ENCODE assay signal across 13 mouse cellular contexts in the genomic region with DNA sequence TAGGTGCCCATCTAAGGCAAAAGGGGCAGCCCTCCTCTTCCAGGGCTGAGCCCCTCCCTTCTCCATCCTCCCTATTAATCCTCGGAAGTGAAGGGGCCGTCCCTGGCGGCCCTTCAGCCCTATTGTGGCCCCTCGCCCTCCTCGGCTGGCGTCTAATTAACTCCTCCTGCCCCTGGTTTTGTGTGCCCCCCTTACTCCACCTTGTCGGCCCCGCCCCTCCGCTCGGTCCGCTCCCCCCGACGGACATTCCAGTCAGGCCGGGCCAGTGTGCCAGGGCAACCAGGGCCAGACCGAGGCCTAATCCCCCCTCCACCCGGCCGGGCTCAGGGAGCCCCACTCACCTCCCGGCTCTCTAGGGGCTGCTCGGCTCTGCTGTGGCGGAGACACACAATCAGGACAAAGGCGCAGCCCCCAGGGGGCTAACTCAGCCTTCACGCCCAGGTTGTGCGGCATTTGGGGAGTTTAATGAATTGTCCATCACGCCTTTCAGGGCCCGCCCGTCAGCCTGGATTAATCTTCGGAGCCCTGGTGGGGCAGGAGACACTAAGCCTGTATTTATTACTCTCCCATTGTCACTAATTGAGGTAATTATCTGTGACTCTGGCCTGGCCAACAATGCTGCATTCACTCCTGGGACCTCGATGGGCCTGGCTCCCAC. TPM values are rescaled to one million over a fixed set of nuclear protein-coding genes. Genes with fewer than 3 reads are reported as not detected.
DNase-seq lines count a peak whose midpoint lies in the region; ATAC-seq lines count a peak whose summit lies in the region.
"Had no signal": no experiment of that assay in that cellular context is flagged by ENCODE, and none has a peak within 500 bp of the region (broad histone marks: within the 10 kb centered on the region; RNA-seq: fewer than 3 reads in every experiment).

No protein-coding gene starts in this region.

- peak overlapping the region; percentile 39 for H3K4me3 ChIP-seq in embryonic facial prominence, embryonic 10.5 days
- 0 out of 2 replicates have a peak overlapping the region, but pooled peaks have one; percentile 11 for H3K4me3 ChIP-seq in hindbrain, embryonic 12.5 days
- H3K4me3 ChIP-seq in midbrain, embryonic 14.5 days (replicated peaks; ENCODE audit: low read depth, low read length): no peak overlapping the region

- peak; percentile 94 for ATAC-seq in hindbrain, embryonic 12.5 days (ENCODE audit: low FRiP score)
- peak; percentile 88 for ATAC-seq in midbrain, embryonic 14.5 days (ENCODE audit: low FRiP score, low TSS enrichment)
- no peak for ATAC-seq in inflammation-experienced regulatory T-cells, adult 6 months
- ATAC-seq: activated CD4-positive, CD25-positive, alpha-beta regulatory T cell, adult 4 months had no signal

- peak; percentile 28 for DNase-seq in R1 (ENCODE audit: low read depth, low spot score)
- DNase-seq in embryonic facial prominence, embryonic 10.5 days (ENCODE audit: low spot score): peak; percentile 75
- peak; percentile 88 for DNase-seq in midbrain, embryonic 14.5 days
- no peak for DNase-seq in layer of hippocampus, adult 9-11 months
- no peak for DNase-seq in c-Kit-positive CD71-positive TER-119-positive erythroid progenitor cells, embryonic 14.5 days (ENCODE audit: low spot score)
- no peak for DNase-seq in lung, postnatal 25 days (ENCODE audit: low spot score)
- DNase-seq: cerebellum, adult 11 months; lung, postnatal 14 days; thymus, postnatal 14 days had no signal

- peak overlapping the region; percentile 32 for H3K4me2 ChIP-seq in hindbrain, embryonic 12.5 days (replicated peaks)
- H3K4me2 ChIP-seq in midbrain, embryonic 14.5 days (ENCODE audit: low read length): peak overlapping the region; percentile 22; the same call in 1 of the 2 replicates

- H3K4me1 ChIP-seq in embryonic facial prominence, embryonic 10.5 days: peaks cover 37% of the 10 kb centered on the region
- H3K4me1 ChIP-seq in hindbrain, embryonic 12.5 days: peaks cover 35% of the 10 kb centered on the region
- peaks cover 12% of the 10 kb centered on the region; the same call in 1 of the 2 replicates for H3K4me1 ChIP-seq in midbrain, embryonic 14.5 days (ENCODE audit: control insufficient read depth, insufficient read depth, low read length)

- 0 out of 2 replicates have a peak overlapping the region, but pooled peaks have one; percentile 13 for H3K9ac ChIP-seq in hindbrain, embryonic 12.5 days
- no peak overlapping the region for H3K9ac ChIP-seq in midbrain, embryonic 14.5 days (replicated peaks; ENCODE audit: low read length)

- H3K27me3 ChIP-seq in embryonic facial prominence, embryonic 10.5 days (replicated peaks; ENCODE audit: low read depth, poor library complexity, severe bottlenecking): peaks cover 100% of the 10 kb centered on the region
- H3K27me3 ChIP-seq in hindbrain, embryonic 12.5 days: peaks cover 100% of the 10 kb centered on the region
- H3K27me3 ChIP-seq in midbrain, embryonic 14.5 days (ENCODE audit: control insufficient read depth, insufficient read depth, low read length): peaks cover 82% of the 10 kb centered on the region

- no peaks in the 10 kb centered on the region for H3K9me3 ChIP-seq in embryonic facial prominence, embryonic 10.5 days
- H3K9me3 ChIP-seq in hindbrain, embryonic 12.5 days (replicated peaks): no peaks in the 10 kb centered on the region
- H3K9me3 ChIP-seq in midbrain, embryonic 14.5 days (ENCODE audit: control insufficient read depth, low read length): no peaks in the 10 kb centered on the region

- 1% methylated on average over 28 of the region's 28 CpGs for WGBS in embryonic facial prominence, embryonic 10.5 days
- WGBS in hindbrain, embryonic 12.5 days: 2% methylated on average over 28 of the region's 28 CpGs
- WGBS in midbrain, embryonic 14.5 days: under 1% methylated on average over 28 of the region's 28 CpGs

- H3K36me3 ChIP-seq in embryonic facial prominence, embryonic 10.5 days (replicated peaks): no peaks in the 10 kb centered on the region
- no peaks in the 10 kb centered on the region for H3K36me3 ChIP-seq in hindbrain, embryonic 12.5 days
- H3K36me3 ChIP-seq in midbrain, embryonic 14.5 days (ENCODE audit: control insufficient read depth, insufficient read depth, low read length): no peaks in the 10 kb centered on the region

- peak overlapping the region; percentile 35 for H3K27ac ChIP-seq in embryonic facial prominence, embryonic 10.5 days (replicated peaks)
- 0 out of 2 replicates have a peak overlapping the region, but pooled peaks have one; percentile 7 for H3K27ac ChIP-seq in hindbrain, embryonic 12.5 days
- no peak overlapping the region; the same call in 1 of the 2 replicates for H3K27ac ChIP-seq in midbrain, embryonic 14.5 days (replicated peaks; ENCODE audit: low read depth, low read length)
- H3K27ac ChIP-seq: kidney, postnatal 0 days had no signal

RNA-seq across cellular contexts. Expression of a gene that starts 8.3 kb away (rescaled TPM):
- polyA plus RNA-seq in embryonic facial prominence, embryonic 10.5 days (2016; fragmentation: Nextera tagmentation; extraction: Ambion mirVana): 1.0 and 1.5 TPM in 2 replicates
- 8.4 and 8.6 TPM in 2 replicates for polyA plus RNA-seq in hindbrain, embryonic 12.5 days (2016; fragmentation: Nextera tagmentation; extraction: Ambion mirVana)
- polyA plus RNA-seq in midbrain, embryonic 14.5 days (2014; fragmentation: Nextera tagmentation; extraction: Ambion mirVana): 1.3 and 4.1 TPM in 2 replicates
- under 1 TPM in 1 of 3 experiments, not detected in 2; 0.15 TPM for polyA plus RNA-seq in inflammation-experienced regulatory T-cells, adult 6 months (2017; shearing (Covaris generic))
- polyA plus RNA-seq: activated CD4-positive, CD25-positive, alpha-beta regulatory T cell, adult 4 months; kidney, postnatal 0 days had no signal

RNA-seq across cellular contexts. Expression of a gene that starts 11.3 kb away (rescaled TPM):
- not detected in 2 replicates for polyA plus RNA-seq in embryonic facial prominence, embryonic 10.5 days (2016; fragmentation: Nextera tagmentation; extraction: Ambion mirVana)
- polyA plus RNA-seq in hindbrain, embryonic 12.5 days (2016; fragmentation: Nextera tagmentation; extraction: Ambion mirVana): 0.56 and 0.65 TPM in 2 replicates
- 0.57 and 0.66 TPM in 2 replicates for polyA plus RNA-seq in midbrain, embryonic 14.5 days (2014; fragmentation: Nextera tagmentation; extraction: Ambion mirVana)
- not detected for polyA plus RNA-seq in inflammation-experienced regulatory T-cells, adult 6 months (2017; shearing (Covaris generic))
- polyA plus RNA-seq: activated CD4-positive, CD25-positive, alpha-beta regulatory T cell, adult 4 months had no signal

RNA-seq across cellular contexts. Expression of a gene that starts 20.0 kb away (rescaled TPM):
- 0.34 and 0.40 TPM in 2 replicates for polyA plus RNA-seq in embryonic facial prominence, embryonic 10.5 days (2016; fragmentation: Nextera tagmentation; extraction: Ambion mirVana)
- polyA plus RNA-seq in hindbrain, embryonic 12.5 days (2016; fragmentation: Nextera tagmentation; extraction: Ambion mirVana): 0.59 and 0.91 TPM in 2 replicates
- not detected in 2 replicates for polyA plus RNA-seq in midbrain, embryonic 14.5 days (2014; fragmentation: Nextera tagmentation; extraction: Ambion mirVana)
- polyA plus RNA-seq in inflammation-experienced regulatory T-cells, adult 6 months (2017; shearing (Covaris generic)): under 1 TPM in 1 of 3 experiments, not detected in 2; 0.15 TPM
- polyA plus RNA-seq: kidney, postnatal 0 days had no signal

RNA-seq across cellular contexts. Expression of a gene that starts 33.4 kb away (rescaled TPM):
- polyA plus RNA-seq in embryonic facial prominence, embryonic 10.5 days (2016; fragmentation: Nextera tagmentation; extraction: Ambion mirVana): 83.5 and 85.3 TPM in 2 replicates
- polyA plus RNA-seq in hindbrain, embryonic 12.5 days (2016; fragmentation: Nextera tagmentation; extraction: Ambion mirVana): 71.0 and 78.9 TPM in 2 replicates
- 56.5 and 72.8 TPM in 2 replicates for polyA plus RNA-seq in midbrain, embryonic 14.5 days (2014; fragmentation: Nextera tagmentation; extraction: Ambion mirVana)
- 100 to 1,000 TPM; 119 to 137 (median 129) TPM for polyA plus RNA-seq in inflammation-experienced regulatory T-cells, adult 6 months (2017; shearing (Covaris generic))

RNA-seq across cellular contexts. Expression of a gene that starts 35.0 kb away (rescaled TPM):
- 41.6 and 43.1 TPM in 2 replicates for polyA plus RNA-seq in embryonic facial prominence, embryonic 10.5 days (2016; fragmentation: Nextera tagmentation; extraction: Ambion mirVana)
- polyA plus RNA-seq in hindbrain, embryonic 12.5 days (2016; fragmentation: Nextera tagmentation; extraction: Ambion mirVana): 65.1 and 65.2 TPM in 2 replicates
- 57.5 and 63.3 TPM in 2 replicates for polyA plus RNA-seq in midbrain, embryonic 14.5 days (2014; fragmentation: Nextera tagmentation; extraction: Ambion mirVana)
- polyA plus RNA-seq in inflammation-experienced regulatory T-cells, adult 6 months (2017; shearing (Covaris generic)): 10 to 100 TPM; 35.5 to 38.0 (median 37.8) TPM

Comparison
In these comparisons a context has a peak if more than half of its experiments do, and no peak if none do; other contexts are left out.
1. DNase-seq: peak in R1 (single experiment), embryonic facial prominence, embryonic 10.5 days (single experiment) and midbrain, embryonic 14.5 days (single experiment); none in layer of hippocampus, adult 9-11 months (single experiment), c-Kit-positive CD71-positive TER-119-positive erythroid progenitor cells, embryonic 14.5 days (single experiment) and lung, postnatal 25 days (single experiment).